Mouse (Mus musculus): ENCODE data around the gene Galp. TPM values are rescaled to one million over a fixed set of nuclear protein-coding genes. Genes with fewer than 3 reads are reported as not detected.

The Galp gene
- polyA plus RNA-seq, 1 experiment: not detected

DNA sequence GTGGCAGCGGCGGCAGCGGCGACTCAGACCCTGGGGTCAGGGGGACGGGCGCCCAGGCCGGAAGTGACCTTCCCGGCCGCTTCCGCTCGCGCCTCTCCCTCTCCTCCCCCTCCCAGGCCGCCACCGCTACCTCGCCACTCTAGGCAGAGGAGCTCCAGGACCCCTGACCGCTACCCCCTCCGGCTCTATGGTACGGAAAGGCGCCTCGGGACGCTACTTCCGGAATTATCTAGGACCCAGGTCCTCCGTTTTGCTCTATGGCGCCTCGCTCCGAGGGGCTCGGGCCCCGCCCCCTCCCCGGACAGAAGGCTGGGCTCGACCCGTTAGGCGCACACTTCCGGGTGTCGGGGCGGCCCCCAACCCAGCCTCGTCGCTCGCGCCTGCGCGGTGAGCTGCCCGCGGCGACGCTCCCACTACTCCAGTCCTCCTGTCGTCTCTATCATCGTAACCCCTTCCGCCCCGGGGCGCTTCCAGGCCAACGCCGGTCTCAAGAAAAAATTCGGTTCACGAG lies 40.9 kb upstream of the Galp start, which contains the start of gene Zfp787:
Gene Zfp787 (minus strand): TSS at position 97 of the 511 bp plus-strand sequence.
- WGBS: under 1% methylated on average over 52 of the region's 54 CpGs
- peak; percentile 97 for DNase-seq
- H3K4me3 ChIP-seq (replicated peaks; ENCODE audit: insufficient read depth, low read depth, low read length): peak within 1 kb of the TSS; percentile 87
- H3K4me1 ChIP-seq (ENCODE audit: control insufficient read depth, insufficient read depth, low read length): peaks cover 26% of the 10 kb centered on the region
- H3K27ac ChIP-seq (ENCODE audit: insufficient read depth, low read length): peak within 1 kb of the TSS; percentile 96
- TF ChIP-seq CTCF (IDR thresholded peaks at IDR 0.05; ENCODE audit: borderline replicate concordance, insufficient read depth, low read depth, low read length) (no peak), POLR2A (IDR thresholded peaks at IDR 0.05; ENCODE audit: borderline replicate concordance, insufficient read depth, low read length) (peak; percentile 5; the same call in 1 of the 2 replicates)
- no peaks in the 10 kb centered on the region for H3K27me3 ChIP-seq (ENCODE audit: control insufficient read depth, insufficient read depth, low read length)

DNA sequence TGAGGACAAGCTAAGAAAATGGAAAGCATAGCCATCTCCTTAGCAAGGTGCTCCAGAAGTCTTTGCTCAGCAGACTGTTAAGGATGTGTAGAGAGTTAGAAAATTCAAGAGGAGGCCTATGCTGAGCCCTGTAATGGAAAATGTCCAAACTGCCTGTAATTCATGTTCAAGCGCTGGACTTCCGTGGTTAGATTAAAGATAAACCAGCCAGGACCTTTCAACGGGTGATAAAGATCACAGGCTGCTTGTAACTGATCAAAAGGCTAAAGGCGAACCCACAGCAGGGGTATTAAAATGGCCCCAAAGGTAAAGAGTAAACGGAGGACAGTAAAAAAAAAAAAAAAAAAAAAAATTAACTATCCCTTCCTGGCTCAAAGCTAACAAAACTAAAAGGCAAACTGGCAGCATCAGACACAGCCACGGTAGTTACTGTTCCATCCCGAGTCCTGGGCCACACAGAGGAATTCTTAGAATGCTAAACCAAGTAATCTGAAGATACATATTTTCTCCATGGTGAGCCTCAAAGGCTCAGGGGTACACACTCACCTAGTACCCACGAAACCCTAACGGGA lies 39.9 kb upstream of the Galp start:
- TF ChIP-seq POLR2A (IDR thresholded peaks at IDR 0.05; ENCODE audit: borderline replicate concordance, insufficient read depth, low read length) (no peak), CTCF (IDR thresholded peaks at IDR 0.05; ENCODE audit: borderline replicate concordance, insufficient read depth, low read depth, low read length) (no peak)
- DNase-seq: no peak
- peaks cover 17% of the 10 kb centered on the region for H3K4me1 ChIP-seq (ENCODE audit: control insufficient read depth, insufficient read depth, low read length)
- peak overlapping the region; percentile 87 for H3K4me3 ChIP-seq (replicated peaks; ENCODE audit: insufficient read depth, low read depth, low read length)
- H3K27ac ChIP-seq (ENCODE audit: insufficient read depth, low read length): peak overlapping the region; percentile 96
- no peaks in the 10 kb centered on the region for H3K27me3 ChIP-seq (ENCODE audit: control insufficient read depth, insufficient read depth, low read length)
- WGBS: 67% methylated on average over 9 of the region's 9 CpGs

DNA sequence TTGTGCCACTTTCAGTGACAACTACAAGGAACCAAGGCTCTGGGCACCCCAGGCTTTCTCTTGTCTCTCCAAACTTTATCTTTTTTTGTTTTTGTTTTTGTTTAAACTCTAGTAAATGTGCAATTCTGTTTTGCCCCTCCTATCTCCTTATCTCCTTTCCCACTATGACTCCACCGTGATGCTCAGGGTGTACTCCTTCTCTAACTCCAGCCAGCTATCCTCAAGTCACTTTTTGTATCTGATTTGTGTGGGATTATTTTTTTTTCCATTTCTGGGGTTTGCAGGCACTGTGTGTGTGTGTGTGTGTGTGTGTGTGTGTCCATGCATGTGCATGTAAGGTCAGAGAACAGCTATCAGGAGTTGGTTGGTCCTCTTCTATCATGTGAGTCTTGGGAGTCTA lies 39.4 kb upstream of the Galp start:
- TF ChIP-seq CTCF (IDR thresholded peaks at IDR 0.05; ENCODE audit: borderline replicate concordance, insufficient read depth, low read depth, low read length) (no peak), POLR2A (IDR thresholded peaks at IDR 0.05; ENCODE audit: borderline replicate concordance, insufficient read depth, low read length) (no peak)
- no peak overlapping the region for H3K27ac ChIP-seq (ENCODE audit: insufficient read depth, low read length)
- 91% methylated on average over 1 of the region's 1 CpGs for WGBS
- H3K27me3 ChIP-seq (ENCODE audit: control insufficient read depth, insufficient read depth, low read length): no peaks in the 10 kb centered on the region
- H3K4me3 ChIP-seq (replicated peaks; ENCODE audit: insufficient read depth, low read depth, low read length): no peak overlapping the region
- peaks cover 14% of the 10 kb centered on the region for H3K4me1 ChIP-seq (ENCODE audit: control insufficient read depth, insufficient read depth, low read length)
- no peak for DNase-seq

DNA sequence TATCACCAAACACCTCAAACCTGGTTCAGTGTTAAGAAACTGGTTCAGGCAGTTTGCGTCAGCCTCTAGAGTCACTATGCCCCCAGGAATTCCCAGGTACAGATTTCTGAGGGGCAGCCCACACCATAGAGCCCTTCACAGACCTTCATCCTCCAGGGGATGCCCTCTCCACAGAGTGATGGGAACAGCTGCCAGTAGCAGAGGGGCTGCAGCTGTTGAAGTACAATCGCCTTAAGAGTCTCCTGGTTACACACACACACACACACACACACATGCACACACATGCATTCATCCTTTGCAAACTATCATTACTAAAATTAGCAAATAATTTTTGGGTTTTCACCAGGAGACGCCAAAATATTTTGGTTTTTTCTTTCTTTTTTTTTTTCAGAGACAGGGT lies 37.3 kb upstream of the Galp start:
- Histone ChIP-seq H3K27me3 (ENCODE audit: control insufficient read depth, insufficient read depth, low read length) (no peaks in the 10 kb centered on the region), H3K4me3 (replicated peaks; ENCODE audit: insufficient read depth, low read depth, low read length) (no peak overlapping the region), H3K27ac (ENCODE audit: insufficient read depth, low read length) (no peak overlapping the region), H3K4me1 (ENCODE audit: control insufficient read depth, insufficient read depth, low read length) (peaks cover 2% of the 10 kb centered on the region; the same call in 1 of the 2 replicates)
- WGBS: 86% methylated on average over 3 of the region's 3 CpGs
- DNase-seq: no peak
- TF ChIP-seq POLR2A (IDR thresholded peaks at IDR 0.05; ENCODE audit: borderline replicate concordance, insufficient read depth, low read length) (no peak), CTCF (IDR thresholded peaks at IDR 0.05; ENCODE audit: borderline replicate concordance, insufficient read depth, low read depth, low read length) (no peak)

DNA sequence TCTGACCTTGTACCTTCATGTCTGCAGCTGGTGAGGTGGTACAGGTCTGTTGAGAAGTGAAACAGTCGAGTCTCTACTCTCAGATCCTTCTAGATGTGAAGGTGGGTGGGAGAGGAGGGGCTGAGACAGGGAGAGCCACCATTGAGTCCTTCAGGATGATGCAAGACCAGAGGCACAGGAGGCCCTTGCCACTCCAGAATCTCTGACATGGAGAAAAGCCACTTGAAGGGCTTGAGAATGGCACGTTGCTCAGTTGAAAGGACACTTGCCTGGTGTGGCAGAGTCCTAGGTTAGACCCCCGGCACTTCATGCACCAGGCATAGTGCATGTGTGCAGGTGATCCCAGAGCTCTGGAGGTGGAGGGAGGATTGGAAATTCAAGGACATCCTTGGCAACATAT lies 35.3 kb upstream of the Galp start:
- Histone ChIP-seq H3K4me1 (ENCODE audit: control insufficient read depth, insufficient read depth, low read length) (peaks cover 2% of the 10 kb centered on the region; the same call in 1 of the 2 replicates), H3K27ac (ENCODE audit: insufficient read depth, low read length) (no peak overlapping the region), H3K27me3 (ENCODE audit: control insufficient read depth, insufficient read depth, low read length) (no peaks in the 10 kb centered on the region), H3K4me3 (replicated peaks; ENCODE audit: insufficient read depth, low read depth, low read length) (no peak overlapping the region)
- TF ChIP-seq CTCF (IDR thresholded peaks at IDR 0.05; ENCODE audit: borderline replicate concordance, insufficient read depth, low read depth, low read length) (no peak), POLR2A (IDR thresholded peaks at IDR 0.05; ENCODE audit: borderline replicate concordance, insufficient read depth, low read length) (no peak)
- no peak for DNase-seq
- WGBS: 53% methylated on average over 3 of the region's 3 CpGs

DNA sequence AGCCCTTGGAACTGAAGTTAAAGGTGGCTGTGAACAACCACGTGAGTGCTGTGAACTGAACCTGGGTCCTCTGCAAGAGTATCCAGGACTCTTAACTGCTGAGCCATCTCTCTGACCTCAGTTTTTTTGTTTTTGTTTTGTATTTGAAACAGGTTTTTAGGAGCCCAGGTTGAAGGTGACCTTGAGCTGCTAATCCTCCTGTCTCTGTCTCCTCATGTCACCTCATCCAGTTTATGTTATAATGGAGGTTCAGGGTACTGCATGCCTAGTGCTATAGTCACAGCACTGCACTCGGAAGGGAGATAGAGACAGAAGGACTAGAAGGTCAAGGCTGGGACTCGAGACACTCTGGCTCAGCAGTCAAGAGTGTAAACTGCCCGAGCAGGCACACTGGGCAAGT lies 34.7 kb upstream of the Galp start:
- Histone ChIP-seq H3K27ac (ENCODE audit: insufficient read depth, low read length) (no peak overlapping the region), H3K4me3 (replicated peaks; ENCODE audit: insufficient read depth, low read depth, low read length) (no peak overlapping the region), H3K4me1 (ENCODE audit: control insufficient read depth, insufficient read depth, low read length) (peaks cover under 1% of the 10 kb centered on the region; the same call in 1 of the 2 replicates), H3K27me3 (ENCODE audit: control insufficient read depth, insufficient read depth, low read length) (no peaks in the 10 kb centered on the region)
- no peak for TF ChIP-seq CTCF (IDR thresholded peaks at IDR 0.05; ENCODE audit: borderline replicate concordance, insufficient read depth, low read depth, low read length)
- no peak for TF ChIP-seq POLR2A (IDR thresholded peaks at IDR 0.05; ENCODE audit: borderline replicate concordance, insufficient read depth, low read length)
- DNase-seq: no peak
- 79% methylated on average over 4 of the region's 4 CpGs for WGBS

DNA sequence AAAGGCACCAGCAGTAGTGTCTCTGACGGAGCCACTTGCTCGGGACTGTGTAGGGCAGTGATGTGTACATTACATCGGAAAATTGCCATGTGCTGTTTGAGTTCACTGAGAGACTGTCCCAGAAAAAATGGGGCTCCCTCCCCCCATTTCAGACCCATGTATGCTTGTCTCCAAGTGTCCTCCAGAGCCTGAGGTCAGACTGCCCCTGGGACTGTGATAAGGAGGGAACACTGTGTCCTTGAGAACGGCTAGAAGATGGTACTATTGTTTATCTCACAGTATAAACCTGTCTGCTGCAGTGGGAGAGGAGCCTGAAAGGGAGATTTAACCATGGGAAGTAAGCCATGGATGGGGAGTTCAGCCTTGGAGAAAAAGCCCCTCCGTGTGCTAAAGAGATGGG lies 32.2 kb upstream of the Galp start:
- Histone ChIP-seq H3K27me3 (ENCODE audit: control insufficient read depth, insufficient read depth, low read length) (no peaks in the 10 kb centered on the region), H3K4me1 (ENCODE audit: control insufficient read depth, insufficient read depth, low read length) (no peaks in the 10 kb centered on the region), H3K4me3 (replicated peaks; ENCODE audit: insufficient read depth, low read depth, low read length) (no peak overlapping the region), H3K27ac (ENCODE audit: insufficient read depth, low read length) (no peak overlapping the region)
- no peak for DNase-seq
- 69% methylated on average over 5 of the region's 5 CpGs for WGBS
- no peak for TF ChIP-seq POLR2A (IDR thresholded peaks at IDR 0.05; ENCODE audit: borderline replicate concordance, insufficient read depth, low read length)
- TF ChIP-seq CTCF (IDR thresholded peaks at IDR 0.05; ENCODE audit: borderline replicate concordance, insufficient read depth, low read depth, low read length): no peak

DNA sequence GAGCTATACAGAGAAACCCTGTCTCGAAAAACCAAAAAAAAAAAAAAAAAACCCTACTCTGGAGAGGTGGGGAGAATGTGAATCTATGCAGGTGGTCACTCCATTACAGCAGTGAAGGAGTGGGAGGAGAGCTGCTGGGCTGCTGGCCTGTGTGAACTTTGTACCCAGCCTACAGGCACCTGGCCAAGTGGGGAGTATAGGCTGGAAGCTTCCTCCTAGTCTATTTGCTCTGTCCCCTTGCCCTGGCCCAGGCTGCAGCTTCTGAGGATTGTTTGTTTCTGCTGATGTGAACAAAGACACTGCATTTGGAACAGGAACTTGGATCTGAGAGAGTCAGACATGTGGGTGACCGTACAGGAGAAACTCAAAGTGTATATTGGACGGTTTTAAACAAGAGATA lies 27.5 kb upstream of the Galp start:
- no peak overlapping the region for H3K27ac ChIP-seq (ENCODE audit: insufficient read depth, low read length)
- H3K27me3 ChIP-seq (ENCODE audit: control insufficient read depth, insufficient read depth, low read length): no peaks in the 10 kb centered on the region
- no peak overlapping the region for H3K4me3 ChIP-seq (replicated peaks; ENCODE audit: insufficient read depth, low read depth, low read length)
- H3K4me1 ChIP-seq (ENCODE audit: control insufficient read depth, insufficient read depth, low read length): peaks cover 4% of the 10 kb centered on the region; the same call in 1 of the 2 replicates
- 63% methylated on average over 3 of the region's 3 CpGs for WGBS
- no peak for TF ChIP-seq POLR2A (IDR thresholded peaks at IDR 0.05; ENCODE audit: borderline replicate concordance, insufficient read depth, low read length)
- TF ChIP-seq CTCF (IDR thresholded peaks at IDR 0.05; ENCODE audit: borderline replicate concordance, insufficient read depth, low read depth, low read length): no peak
- no peak for DNase-seq

Data from cerebellum, adult 2 months (tissue).